Mouse (Mus musculus): ENCODE measurements around the gene Elmo2.

DNA sequence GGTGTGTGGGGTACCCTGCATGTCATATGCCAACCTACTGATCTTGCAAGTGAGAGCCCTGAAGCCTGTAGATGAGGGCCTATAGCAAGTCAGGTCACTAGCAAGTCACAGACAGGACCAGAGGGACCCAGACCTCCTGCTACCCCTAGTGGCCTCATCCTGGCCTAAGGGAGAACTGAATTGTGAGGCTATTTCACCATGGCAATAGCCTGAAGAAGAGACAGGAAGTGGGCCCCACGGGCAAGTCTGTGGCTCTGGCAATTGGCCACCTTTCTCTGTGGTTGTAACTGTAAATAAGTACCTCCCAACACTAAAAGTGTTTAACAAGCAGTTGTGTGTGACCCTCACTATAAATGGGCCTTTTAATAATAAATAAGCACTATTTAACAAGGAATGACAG is 75.4 kb downstream of the Elmo2 start:
- TF ChIP-seq CTCF (conservative IDR thresholded peaks at IDR 0.05; ENCODE audit: low read length), result no peak
- no peak for TF ChIP-seq NANOG (IDR thresholded peaks at IDR 0.05; ENCODE audit: borderline replicate concordance, low read length)

Measured in E14TG2a.4 (cell line).